Mouse (Mus musculus) liver (tissue): ENCODE measurements around the gene Hist1h3e.
"Not testable (repeated sequence)": the region's sequence is repeated elsewhere in the genome, so short reads cannot be mapped to it uniquely, and the experiment has no call there.

Experiments
- DNase-seq: peaks from one replicate; pipeline ENCODE4 v3.0.0-alpha.2; 2020; ENCODE audit warnings: mixed read lengths

Gene Hist1h3e

DNA sequence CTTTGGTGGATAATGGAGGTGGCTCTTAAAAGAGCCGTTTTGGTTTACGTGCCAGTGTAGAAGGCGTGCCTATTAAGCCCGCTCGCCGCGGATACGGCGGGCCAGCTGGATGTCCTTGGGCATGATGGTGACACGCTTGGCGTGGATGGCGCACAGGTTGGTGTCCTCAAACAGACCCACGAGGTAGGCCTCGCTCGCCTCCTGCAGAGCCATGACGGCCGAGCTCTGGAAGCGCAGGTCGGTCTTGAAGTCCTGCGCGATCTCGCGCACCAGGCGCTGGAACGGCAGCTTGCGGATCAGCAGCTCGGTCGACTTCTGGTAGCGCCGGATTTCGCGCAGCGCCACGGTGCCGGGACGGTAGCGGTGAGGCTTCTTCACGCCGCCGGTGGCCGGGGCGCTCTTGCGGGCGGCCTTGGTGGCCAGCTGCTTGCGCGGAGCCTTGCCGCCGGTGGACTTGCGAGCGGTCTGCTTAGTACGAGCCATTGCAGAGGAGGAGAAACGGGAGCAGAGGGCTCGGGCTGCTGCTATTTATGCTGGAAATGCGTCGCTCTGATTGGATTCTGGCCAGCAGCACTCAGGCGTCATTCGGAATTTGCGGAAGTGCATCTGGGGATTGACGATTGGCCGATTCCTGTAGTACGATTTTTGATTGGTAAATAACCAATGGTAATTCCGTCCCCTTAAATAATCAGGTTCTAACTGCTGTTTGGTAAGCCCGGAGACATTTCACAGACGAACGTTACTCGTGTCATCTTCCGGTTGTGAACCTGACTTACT lies at the start of gene Hist1h3e:
Gene Hist1h3e, minus strand, starts transcription at position 487 of the 777 bp plus-strand sequence.
- DNase-seq, result peak; percentile 93

DNA sequence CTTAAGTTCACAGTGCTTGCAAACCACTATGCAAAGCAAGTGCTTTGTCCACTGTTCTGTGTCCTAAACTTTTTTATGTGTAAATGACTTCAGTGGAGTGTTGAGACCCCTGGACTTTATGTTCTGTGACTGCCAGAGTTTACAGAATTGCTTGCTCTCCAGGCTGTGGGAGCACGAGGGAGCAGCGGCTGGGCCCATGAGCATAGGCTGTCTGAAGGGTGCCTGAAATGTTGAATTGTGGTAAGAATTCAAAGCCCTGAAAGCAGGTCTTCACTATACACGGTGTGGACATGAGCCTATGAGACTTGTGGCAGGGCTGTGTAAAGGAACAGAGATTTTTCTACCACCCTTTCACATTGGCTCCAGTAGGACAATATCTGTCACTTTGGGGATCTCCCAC lies 49.5 kb upstream of the Hist1h3e start:
- no peak for DNase-seq

DNA sequence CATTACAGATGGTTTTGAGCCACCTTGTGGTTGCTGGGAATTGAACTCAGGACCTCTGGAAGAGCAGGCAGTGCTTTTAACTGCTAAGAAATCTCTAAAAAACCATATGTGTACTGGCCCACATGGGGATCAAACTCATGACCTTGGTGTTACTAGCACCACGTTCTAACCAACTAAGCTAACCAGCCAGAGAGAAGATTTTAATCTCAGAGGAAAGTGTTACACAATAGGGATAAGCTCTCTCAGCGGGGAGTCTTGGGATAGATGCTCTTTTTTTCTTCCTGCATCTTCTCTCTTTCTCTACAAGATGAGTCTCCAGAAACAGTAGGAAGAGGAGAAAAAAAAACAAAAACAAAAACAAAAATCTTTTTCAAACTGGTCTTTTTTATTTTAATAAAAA lies 48.2 kb upstream of the Hist1h3e start:
- no peak for DNase-seq

DNA sequence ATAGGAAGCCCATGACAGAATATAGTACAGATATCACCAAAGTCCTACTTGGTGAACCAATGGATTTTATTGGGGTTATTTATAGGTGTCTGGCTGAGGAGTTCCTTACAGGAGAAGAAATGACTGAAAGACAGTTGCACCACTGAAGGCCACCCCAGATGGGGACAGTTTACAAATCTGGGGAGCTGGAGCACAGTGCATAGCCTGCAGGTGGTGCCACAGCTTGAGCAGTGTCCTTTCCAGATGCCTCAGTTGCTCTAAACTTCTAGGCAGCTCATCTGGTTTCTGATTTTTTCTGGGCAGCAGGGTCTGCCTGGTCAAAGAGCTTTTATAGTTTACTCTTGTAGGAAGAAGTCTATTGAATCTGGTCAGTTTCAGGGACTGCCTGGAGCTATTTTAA lies 47.7 kb upstream of the Hist1h3e start:
- DNase-seq, result peak; percentile 7

DNA sequence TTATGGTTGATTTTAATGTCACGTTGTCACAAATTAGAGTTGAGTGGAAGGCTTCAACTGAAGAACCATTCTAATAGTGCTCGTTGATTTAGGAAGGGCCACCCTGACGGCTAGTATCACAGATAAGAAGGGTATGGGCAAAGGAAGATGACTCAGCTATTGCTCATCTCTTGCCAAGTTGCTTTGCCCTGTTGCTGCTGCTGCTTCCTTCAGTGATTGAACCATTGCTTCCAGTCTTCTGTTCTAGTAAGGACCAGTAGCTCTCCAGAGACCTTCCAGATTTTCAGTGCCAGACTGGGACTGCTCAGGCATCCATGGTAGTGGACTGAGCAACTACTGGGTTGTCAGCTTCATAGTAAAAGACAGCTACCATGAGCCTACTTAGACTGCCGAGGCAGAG lies 47.0 kb upstream of the Hist1h3e start:
- peak; percentile 63 for DNase-seq

DNA sequence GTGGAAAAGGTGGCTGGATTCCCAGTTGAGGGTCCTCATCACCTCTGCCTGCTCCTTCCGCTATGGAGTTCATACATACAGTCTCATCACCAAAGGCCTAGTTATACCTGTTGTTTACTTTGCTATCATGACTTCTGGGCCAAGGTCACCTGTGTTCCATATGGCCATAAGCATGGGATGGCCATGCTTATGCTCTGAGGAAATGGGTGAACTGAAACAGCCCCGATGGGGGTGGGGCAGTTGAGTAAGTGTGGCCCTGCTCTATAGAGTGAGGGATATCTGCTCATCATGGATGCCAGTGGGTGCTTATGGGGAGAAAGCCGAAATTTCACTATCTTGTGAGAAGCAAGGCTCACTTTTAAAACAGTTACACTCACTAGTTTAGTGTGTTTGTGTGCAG lies 42.9 kb upstream of the Hist1h3e start:
- DNase-seq, result no peak

GRCm38 (mm10) chr13:23604452-23604851 lies 42.3 kb upstream of the Hist1h3e start:
- DNase-seq, result no peak

GRCm38 (mm10) chr13:23603182-23603699 lies 41.1 kb upstream of the Hist1h3e start:
- no peak for DNase-seq

- DNase-seq, result peak; percentile 88
Measured at GRCm38 (mm10) chr13:23597957-23598356, 35.8 kb upstream of the Hist1h3e start.

DNA sequence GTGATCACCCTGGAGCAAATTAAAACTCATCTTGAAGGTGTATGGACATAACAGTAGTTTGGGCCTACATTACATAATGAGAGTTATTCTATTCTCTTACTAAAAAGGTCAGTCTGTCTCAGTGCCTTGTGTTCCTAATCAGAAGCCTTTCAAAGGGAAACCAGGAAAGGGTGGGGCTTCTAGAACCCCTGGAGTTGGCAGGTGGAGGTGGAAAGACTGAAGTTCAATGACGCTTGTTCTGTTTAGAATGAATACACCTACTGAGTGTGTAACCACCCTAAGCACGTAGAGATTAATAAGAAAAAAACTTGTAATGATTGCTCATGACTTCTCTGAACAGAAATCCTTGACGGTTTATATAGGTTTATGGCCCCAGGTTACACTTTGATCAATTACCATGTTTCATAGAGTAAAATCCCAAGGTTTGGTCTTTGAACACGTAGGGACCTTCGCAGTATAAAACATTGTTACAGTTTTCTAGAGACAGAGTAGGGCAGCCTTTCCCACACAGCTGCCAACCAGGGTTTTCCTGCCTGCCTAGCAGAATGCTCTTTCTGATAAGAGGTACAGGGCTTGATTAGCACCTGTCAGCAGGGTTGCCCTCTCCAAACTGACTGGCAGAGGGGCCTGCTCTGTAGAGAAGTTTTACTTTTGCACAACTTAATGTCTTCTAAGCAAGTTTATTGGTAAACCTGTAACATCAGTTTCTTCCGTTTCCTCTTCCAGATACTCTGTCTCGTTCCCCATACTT lies 33.6 kb upstream of the Hist1h3e start:
- peak; percentile 79 for DNase-seq

GRCm38 (mm10) chr13:23595185-23595584 lies 33.0 kb upstream of the Hist1h3e start:
- peak; percentile 41 for DNase-seq

DNA sequence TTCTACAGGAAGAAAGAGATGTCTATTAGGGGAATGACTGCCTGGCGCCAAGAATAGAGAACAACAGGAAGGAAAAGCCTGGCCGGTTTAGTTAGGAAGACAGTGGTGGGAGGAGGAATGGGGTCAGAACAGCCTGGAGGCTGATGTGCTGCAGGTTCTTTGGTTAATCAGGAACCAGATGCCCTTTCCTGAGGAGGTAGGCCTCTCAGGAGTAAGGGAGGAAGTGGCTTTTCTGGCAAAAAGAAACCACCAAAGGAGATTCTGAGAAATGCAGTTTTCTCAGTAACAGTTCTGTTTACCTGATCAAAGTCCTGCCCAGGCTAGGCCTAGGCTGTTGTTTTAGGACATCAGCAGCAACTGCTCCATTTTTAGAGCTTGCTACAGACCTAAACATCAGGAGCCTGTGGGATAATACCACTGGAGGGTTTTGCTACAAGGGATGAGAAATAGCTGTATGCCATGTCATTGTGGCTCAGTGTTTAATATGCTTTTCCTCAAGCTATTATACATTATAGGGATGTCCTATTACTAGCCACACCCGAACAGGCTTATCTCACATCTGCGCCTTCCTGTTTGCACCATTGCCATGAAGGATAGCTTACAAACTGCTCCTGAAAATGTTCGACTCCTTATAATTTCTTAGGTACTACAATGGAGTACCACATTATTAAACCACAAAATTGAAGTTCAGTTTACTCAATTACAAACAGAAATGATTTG lies 31.0 kb upstream of the Hist1h3e start:
- peak; percentile 33 for DNase-seq

DNA sequence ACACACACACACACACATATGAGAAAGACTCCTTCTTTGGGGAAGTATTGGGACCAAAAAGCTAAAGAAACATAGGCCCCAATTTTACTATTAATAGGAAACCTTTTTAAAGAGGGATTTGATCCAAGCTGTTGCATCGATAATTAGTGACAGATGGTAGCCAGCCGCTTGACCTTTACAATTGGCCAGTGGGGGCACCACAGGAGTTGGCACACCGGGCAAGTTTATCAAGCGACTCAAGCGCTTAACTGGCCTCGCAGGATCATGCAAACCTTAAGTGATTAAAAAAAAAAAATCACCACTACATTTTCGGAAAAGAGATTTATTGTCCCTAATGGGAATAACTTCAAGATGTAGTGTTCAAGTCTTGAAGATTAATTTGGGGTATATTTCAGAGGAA lies 30.4 kb upstream of the Hist1h3e start:
- DNase-seq, result no peak

- DNase-seq, result not testable (repeated sequence)
Measured at GRCm38 (mm10) chr13:23591886-23592285, 29.7 kb upstream of the Hist1h3e start.

- DNase-seq, result no peak
Measured at GRCm38 (mm10) chr13:23591206-23591605, 29.0 kb upstream of the Hist1h3e start.

GRCm38 (mm10) chr13:23586940-23587225 lies 24.7 kb upstream of the Hist1h3e start:
- DNase-seq, result no peak

DNA sequence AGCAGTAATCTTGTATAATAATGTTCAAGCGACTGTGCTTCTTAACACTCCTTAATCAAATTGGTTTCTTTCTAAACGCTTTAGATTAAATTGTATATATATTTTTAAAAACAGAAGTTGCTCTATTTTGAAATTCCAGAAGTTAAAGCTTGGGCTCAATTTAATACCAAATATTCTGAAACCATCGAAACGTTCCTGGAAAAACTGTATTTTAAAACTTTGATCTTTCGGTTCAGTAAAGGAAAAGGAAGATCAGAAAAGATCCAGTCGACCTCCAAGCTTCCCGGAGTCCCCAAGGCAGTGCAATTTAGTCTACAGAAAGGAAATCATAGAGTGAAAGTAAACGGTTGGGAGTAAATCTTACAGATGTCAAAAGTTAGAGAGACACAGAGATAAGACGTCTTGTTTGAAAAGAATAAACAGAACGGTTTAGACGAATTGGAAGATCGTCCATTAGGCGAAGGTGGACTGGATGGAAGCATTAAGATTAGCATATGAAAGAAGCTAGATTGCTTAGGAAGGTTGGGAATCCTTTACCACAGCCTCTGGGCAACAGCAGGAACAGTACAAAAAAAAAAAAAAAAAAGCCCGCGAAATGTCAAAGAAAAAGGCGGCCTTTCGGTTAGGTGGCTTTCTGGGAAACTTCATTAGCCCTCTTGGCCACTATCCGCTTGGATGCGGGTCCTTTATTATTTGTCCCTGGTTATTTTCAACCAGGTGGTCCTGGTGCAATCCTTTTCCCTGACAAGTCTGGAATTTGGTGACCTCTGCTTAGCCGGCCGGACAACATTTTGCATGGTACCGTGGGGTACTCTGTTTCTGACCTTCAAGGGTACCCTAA lies 24.1 kb upstream of the Hist1h3e start:
- peak; percentile 19 for DNase-seq

- peak; percentile 86 for DNase-seq
Measured at GRCm38 (mm10) chr13:23585442-23586098, 23.4 kb upstream of the Hist1h3e start.

GRCm38 (mm10) chr13:23585029-23585441 lies 22.9 kb upstream of the Hist1h3e start:
- peak; percentile 85 for DNase-seq

DNA sequence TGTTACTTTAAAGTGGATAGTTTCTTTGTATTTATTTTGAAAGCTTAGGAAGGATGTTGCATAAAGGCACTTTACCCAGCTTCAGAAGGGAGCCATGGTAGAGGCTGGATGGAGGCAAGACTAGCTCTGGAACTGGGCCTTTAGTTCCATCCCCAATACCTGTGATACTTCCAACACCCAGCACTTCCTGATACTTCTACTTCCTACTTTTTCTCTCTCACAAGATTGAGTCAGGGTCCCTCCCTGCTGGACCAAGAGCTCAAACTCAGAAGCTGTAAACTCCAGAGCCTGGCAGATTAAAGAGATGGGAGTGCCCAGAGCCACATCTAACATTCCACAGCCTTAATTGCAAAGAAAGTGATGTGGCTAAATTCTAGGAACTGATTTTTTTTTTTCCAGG lies 22.2 kb upstream of the Hist1h3e start:
- DNase-seq, result peak; percentile 31

DNA sequence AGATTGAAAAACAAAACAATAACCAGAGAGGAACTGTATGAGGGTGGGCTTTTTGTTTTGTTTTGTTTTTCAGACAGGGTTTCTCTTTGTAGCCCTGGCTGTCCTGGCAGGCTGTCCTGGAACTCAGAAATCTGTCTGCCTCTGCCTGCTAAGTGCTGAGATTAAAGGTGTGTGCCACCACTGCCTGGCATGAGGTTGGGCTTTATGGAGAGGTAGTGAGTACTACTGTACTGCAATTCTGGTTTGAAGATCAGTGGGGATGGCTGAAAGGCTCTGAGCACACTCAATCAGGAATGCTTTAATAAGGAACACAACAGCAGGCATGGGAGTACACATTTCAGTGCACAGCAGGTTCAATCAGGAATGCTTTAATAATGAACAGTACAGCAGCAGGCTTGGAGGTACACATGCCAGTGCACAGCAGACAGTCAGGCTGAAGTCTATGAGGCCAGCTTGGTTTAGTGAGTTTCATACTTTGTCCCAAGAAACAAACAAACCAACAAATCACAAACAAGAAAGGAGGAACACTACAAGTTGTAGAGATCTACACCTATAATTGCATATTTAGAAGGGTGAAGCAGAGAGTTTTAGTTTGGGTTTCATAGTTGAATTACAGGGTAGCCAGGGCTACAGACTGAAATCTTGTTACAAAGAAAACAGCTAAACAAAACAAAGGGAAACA lies 21.4 kb upstream of the Hist1h3e start:
- no peak for DNase-seq
